Mouse (Mus musculus) cerebellum, postnatal 25 days (tissue): Measurements from ENCODE around the gene Nphp1.

Source experiments
- DNase-seq, 2 experiments: peaks; one replicate each; pipeline ENCODE4 v3.0.0; 2021; ENCODE audit warnings: mixed read lengths in 2 of 2

Nphp1 gene

GRCm38 (mm10) chr2:127748316-127748715 is 40.4 kb downstream of the Nphp1 start:
- no peak for DNase-seq

- no peak for DNase-seq
Observed at GRCm38 (mm10) chr2:127742637-127743036, 46.1 kb downstream of the Nphp1 start.

GRCm38 (mm10) chr2:127740756-127741519 is 47.8 kb downstream of the Nphp1 start:
- no peak for DNase-seq

GRCm38 (mm10) chr2:127737885-127738284 is 50.8 kb downstream of the Nphp1 start:
- no peak for DNase-seq

GRCm38 (mm10) chr2:127736631-127737209 is 52.0 kb downstream of the Nphp1 start:
- no peak for DNase-seq

GRCm38 (mm10) chr2:127735512-127736145 is 53.1 kb downstream of the Nphp1 start:
- no peak for DNase-seq

GRCm38 (mm10) chr2:127734889-127735288 is 53.8 kb downstream of the Nphp1 start:
- DNase-seq: no peak

GRCm38 (mm10) chr2:127730301-127730997 is 58.2 kb downstream of the Nphp1 start:
- no peak for DNase-seq

- DNase-seq: no peak
Observed at GRCm38 (mm10) chr2:127729671-127730070, 59.0 kb downstream of the Nphp1 start, which contains the start of gene Mall. Gene Mall (minus strand): TSS chr2:127729932.

- peak in 1 of 2 experiments; percentile 17 for DNase-seq
Observed at GRCm38 (mm10) chr2:127728661-127729450, 59.8 kb downstream of the Nphp1 start.

GRCm38 (mm10) chr2:127728146-127728545 is 60.6 kb downstream of the Nphp1 start:
- no peak for DNase-seq

GRCm38 (mm10) chr2:127723193-127723592 is 65.5 kb downstream of the Nphp1 start:
- DNase-seq: peak; percentile 13 to 20

GRCm38 (mm10) chr2:127722176-127722892 is 66.4 kb downstream of the Nphp1 start:
- DNase-seq: peak; percentile 83 to 92

GRCm38 (mm10) chr2:127718839-127719468 is 69.7 kb downstream of the Nphp1 start:
- DNase-seq: no peak

GRCm38 (mm10) chr2:127714726-127715125 is 74.0 kb downstream of the Nphp1 start:
- no peak for DNase-seq

- no peak for DNase-seq
Observed at GRCm38 (mm10) chr2:127708792-127709191, 79.9 kb downstream of the Nphp1 start.

- no peak for DNase-seq
Observed at GRCm38 (mm10) chr2:127708060-127708459, 80.6 kb downstream of the Nphp1 start.

GRCm38 (mm10) chr2:127705267-127705666 is 83.4 kb downstream of the Nphp1 start:
- DNase-seq: no peak
